ENCODE assay signal across 7 mouse cellular contexts in genomic region chr15:31542013-31542958, GRCm38 (mm10). TPM values are rescaled to one million over a fixed set of nuclear protein-coding genes. Genes with fewer than 3 reads are reported as not detected.
DNase-seq lines count a peak whose midpoint lies in the region; ATAC-seq lines count a peak whose summit lies in the region.

No protein-coding gene starts in this region.

- ATAC-seq in intestine, embryonic 14.5 days (replicated peaks; ENCODE audit: low FRiP score, low TSS enrichment, low read depth), result peak; percentile 28; the same call in 1 of the 2 replicates
- no peak for ATAC-seq in liver, embryonic 15.5 days (ENCODE audit: insufficient read depth)

- WGBS in intestine, embryonic 14.5 days, result 14% methylated on average over 10 of the region's 10 CpGs
- 13% methylated on average over 10 of the region's 10 CpGs for WGBS in liver, embryonic 15.5 days (ENCODE audit: insufficient replicate concordance)

- no peak overlapping the region; the same call in 1 of the 2 replicates for H3K4me2 ChIP-seq in intestine, embryonic 14.5 days (ENCODE audit: low read length)
- peak overlapping the region; percentile 41 for H3K4me2 ChIP-seq in liver, embryonic 15.5 days

- H3K27ac ChIP-seq in intestine, embryonic 14.5 days (ENCODE audit: low read depth), result peak overlapping the region; percentile 43; the same call in 1 of the 2 replicates
- peak overlapping the region; percentile 73 for H3K27ac ChIP-seq in liver, embryonic 15.5 days (replicated peaks)

- DNase-seq in ES-CJ7 (ENCODE audit: low read depth, low spot score), result peak; percentile 77
- peak; percentile 64 for DNase-seq in adipocyte (ENCODE audit: low spot score)
- no peak for DNase-seq in intestine, embryonic 14.5 days (ENCODE audit: low spot score)
- DNase-seq in cerebellum, adult 11 months, result no peak
- no peak for DNase-seq in frontal cortex, postnatal 36 days (ENCODE audit: low spot score in 2 of 2)
- no peak for DNase-seq in B cell, adult 2 months

- no peaks in the 10 kb centered on the region for H3K27me3 ChIP-seq in intestine, embryonic 14.5 days (replicated peaks; ENCODE audit: control insufficient read depth, insufficient read depth, low read length)
- H3K27me3 ChIP-seq in liver, embryonic 15.5 days, result no peaks in the 10 kb centered on the region

- no peak overlapping the region for H3K4me3 ChIP-seq in intestine, embryonic 14.5 days (ENCODE audit: low read depth, low read length)
- no peak overlapping the region for H3K4me3 ChIP-seq in liver, embryonic 15.5 days (replicated peaks)

- H3K9ac ChIP-seq in intestine, embryonic 14.5 days (ENCODE audit: low read length), result no peak overlapping the region
- H3K9ac ChIP-seq in liver, embryonic 15.5 days, result no peak overlapping the region

- H3K9me3 ChIP-seq in intestine, embryonic 14.5 days (ENCODE audit: control insufficient read depth, low read length), result no peaks in the 10 kb centered on the region
- H3K9me3 ChIP-seq in liver, embryonic 15.5 days (replicated peaks), result no peaks in the 10 kb centered on the region

- peaks cover 16% of the 10 kb centered on the region for H3K4me1 ChIP-seq in intestine, embryonic 14.5 days (replicated peaks; ENCODE audit: control insufficient read depth, insufficient read depth, low read length)
- peaks cover 65% of the 10 kb centered on the region for H3K4me1 ChIP-seq in liver, embryonic 15.5 days (replicated peaks)

- no peaks in the 10 kb centered on the region for H3K36me3 ChIP-seq in intestine, embryonic 14.5 days (ENCODE audit: control insufficient read depth, insufficient read depth, low read length)
- no peaks in the 10 kb centered on the region for H3K36me3 ChIP-seq in liver, embryonic 15.5 days (replicated peaks)

RNA-seq across cellular contexts. Expression of gene March6, which starts 11.4 kb away (rescaled TPM):
- polyA plus RNA-seq in intestine, embryonic 14.5 days (2014; fragmentation: Nextera tagmentation; extraction: Ambion mirVana), result 36.2 and 39.6 TPM in 2 replicates
- polyA plus RNA-seq in liver, embryonic 15.5 days (2015; fragmentation: Nextera tagmentation; extraction: Ambion mirVana), result 12.9 and 15.6 TPM in 2 replicates

RNA-seq across cellular contexts. Expression of gene Cmbl, which starts 22.9 kb away (rescaled TPM):
- 10.0 and 12.0 TPM in 2 replicates for polyA plus RNA-seq in intestine, embryonic 14.5 days (2014; fragmentation: Nextera tagmentation; extraction: Ambion mirVana)
- 11.0 and 13.3 TPM in 2 replicates for polyA plus RNA-seq in liver, embryonic 15.5 days (2015; fragmentation: Nextera tagmentation; extraction: Ambion mirVana)

RNA-seq across cellular contexts. Expression of gene Cct5, which starts 59.3 kb away (rescaled TPM):
- polyA plus RNA-seq in intestine, embryonic 14.5 days (2014; fragmentation: Nextera tagmentation; extraction: Ambion mirVana), result 599 and 621 TPM in 2 replicates
- polyA plus RNA-seq in liver, embryonic 15.5 days (2015; fragmentation: Nextera tagmentation; extraction: Ambion mirVana), result 254 and 263 TPM in 2 replicates

RNA-seq across cellular contexts. Expression of gene Fam173b, which starts 59.4 kb away (rescaled TPM):
- polyA plus RNA-seq in intestine, embryonic 14.5 days (2014; fragmentation: Nextera tagmentation; extraction: Ambion mirVana), result 13.1 and 16.5 TPM in 2 replicates
- 8.3 and 8.6 TPM in 2 replicates for polyA plus RNA-seq in liver, embryonic 15.5 days (2015; fragmentation: Nextera tagmentation; extraction: Ambion mirVana)

Comparison
In these comparisons a context has a peak if more than half of its experiments do, and no peak if none do; other contexts are left out.
1. DNase-seq: peak in ES-CJ7 (single experiment) and adipocyte (single experiment); none in intestine, embryonic 14.5 days (single experiment), cerebellum, adult 11 months (single experiment), frontal cortex, postnatal 36 days (0 of 2) and B cell, adult 2 months (0 of 2).